Mouse (Mus musculus) spleen, adult 2 months (tissue): ENCODE measurements around the gene Tnfsf13. TPM values are rescaled to one million over a fixed set of nuclear protein-coding genes. Genes with fewer than 3 reads are reported as not detected.
A peak's percentile ranks its signal among the peaks of the same experiment; 100 is the strongest.

ENCODE experiments used
- DNase-seq, 2 experiments: peaks; one replicate each; pipeline versions ENCODE4 v3.0.0 to v3.0.0-alpha.2; 2012 to 2021; ENCODE audit warnings: low spot score in 2 of 2, low read depth in 1 of 2
- H3K27ac ChIP-seq: fragments of 200-500 bp; 2 replicates; pipeline ENCODE4 v1.5.1; 2012; ENCODE audit warnings: low read length, inconsistent platforms; ENCODE audit not compliant: insufficient read depth
- H3K27me3 ChIP-seq: fragments of 200-500 bp; 2 replicates; pipeline ENCODE4 v1.6.1; 2012; ENCODE audit warnings: mild to moderate bottlenecking, moderate library complexity, low read length, inconsistent platforms; ENCODE audit not compliant: control insufficient read depth, insufficient read depth
- H3K36me3 ChIP-seq: fragments of 200-500 bp; 2 replicates; pipeline ENCODE4 v1.6.1; 2012; ENCODE audit warnings: mild to moderate bottlenecking, low read length, inconsistent platforms; ENCODE audit not compliant: control insufficient read depth, insufficient read depth
- H3K4me1 ChIP-seq: fragments of 200-500 bp; 2 replicates; pipeline ENCODE4 v1.6.1; 2011; ENCODE audit warnings: inconsistent platforms; ENCODE audit not compliant: control insufficient read depth, insufficient read depth, insufficient read length
- H3K4me3 ChIP-seq: fragments of 200-500 bp; 2 replicates; pipeline ENCODE4 v1.5.1; 2011; ENCODE audit warnings: mild to moderate bottlenecking, inconsistent platforms; ENCODE audit not compliant: insufficient read depth, insufficient read length; ENCODE audit errors: extremely low read depth
- CTCF ChIP-seq: fragments of 200-500 bp; IDR thresholded peaks from 2 replicates; pipeline ENCODE4 v1.5.1; 2011; ENCODE audit warnings: mild to moderate bottlenecking, inconsistent platforms; ENCODE audit not compliant: insufficient read depth, insufficient read length, insufficient replicate concordance; ENCODE audit errors: extremely low read depth
- POLR2A ChIP-seq: fragments of 200-500 bp; IDR thresholded peaks from 2 replicates; pipeline ENCODE4 v1.6.1; 2011; ENCODE audit warnings: low read depth, low read length, inconsistent platforms
- WGBS: fragments of 180-500 bp; shearing (Covaris S2); methylation state at CpG from one replicate; pipeline ENCODE4 v1.1.7; 2018; 5-methylcytosine and 5-hydroxymethylcytosine counted together
- polyA plus RNA-seq: library from polyadenylated mRNA; depleted of rRNA; stranded (reverse); fragments of >200 nt; gene quantifications from 2 replicates; pipeline ENCODE4 v1.2.3, GENCODE M21; 2012

The Tnfsf13 gene
- polyA plus RNA-seq, 1 experiment: 4.6 TPM

DNA sequence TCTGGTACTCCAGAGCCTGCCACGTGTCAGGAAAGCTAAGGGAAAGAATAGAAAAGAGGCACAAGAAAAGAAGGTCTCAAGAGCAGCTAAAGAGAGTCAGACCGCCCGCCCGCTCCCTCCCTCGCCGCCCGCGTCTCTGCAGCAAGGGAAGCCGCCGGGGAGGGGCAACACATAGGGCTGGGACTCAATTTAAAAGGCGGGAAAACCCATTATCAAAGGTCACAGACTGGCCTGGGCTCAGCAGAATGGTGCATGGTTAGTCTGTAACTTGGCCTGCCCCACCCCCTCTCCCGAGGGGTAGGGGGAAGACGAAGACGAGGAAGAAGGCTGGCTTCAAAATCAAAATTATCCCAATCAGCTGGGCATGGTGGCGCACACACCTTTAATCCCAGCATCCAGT, 33.1 kb upstream of the Tnfsf13 start:
- Histone ChIP-seq H3K36me3 (no peaks in the 10 kb centered on the region), H3K4me3 (no peak overlapping the region), H3K27me3 (no peaks in the 10 kb centered on the region), H3K27ac (no peak overlapping the region), H3K4me1 (no peaks in the 10 kb centered on the region)
- 71% methylated on average over 15 of the region's 15 CpGs for WGBS
- no peak for DNase-seq
- TF ChIP-seq POLR2A (no peak), CTCF (no peak)

DNA sequence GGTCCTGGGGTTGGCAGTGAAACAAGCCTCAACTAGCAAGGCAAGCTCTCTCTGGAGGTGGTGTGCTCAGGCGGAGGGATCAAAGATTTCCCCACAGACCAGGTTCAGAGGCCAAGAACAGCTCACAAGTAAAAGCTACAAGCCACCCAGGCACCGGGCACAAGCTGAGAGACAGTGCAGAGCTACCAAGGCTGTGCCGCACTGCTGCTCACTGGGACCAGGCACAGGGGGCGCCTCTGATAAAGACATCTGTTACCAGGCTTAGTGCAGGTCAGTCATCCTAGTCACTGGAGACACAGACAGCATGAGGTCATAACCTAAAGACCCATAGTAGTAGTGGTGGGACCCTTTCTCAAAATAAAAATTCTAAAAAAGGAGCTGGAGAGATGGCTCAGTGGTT, 31.4 kb upstream of the Tnfsf13 start:
- no peaks in the 10 kb centered on the region for H3K36me3 ChIP-seq
- 86% methylated on average over 4 of the region's 4 CpGs for WGBS
- no peak overlapping the region for H3K27ac ChIP-seq
- H3K4me3 ChIP-seq: no peak overlapping the region
- H3K27me3 ChIP-seq: no peaks in the 10 kb centered on the region
- DNase-seq: no peak
- no peaks in the 10 kb centered on the region for H3K4me1 ChIP-seq
- no peak for TF ChIP-seq CTCF
- TF ChIP-seq POLR2A: no peak

DNA sequence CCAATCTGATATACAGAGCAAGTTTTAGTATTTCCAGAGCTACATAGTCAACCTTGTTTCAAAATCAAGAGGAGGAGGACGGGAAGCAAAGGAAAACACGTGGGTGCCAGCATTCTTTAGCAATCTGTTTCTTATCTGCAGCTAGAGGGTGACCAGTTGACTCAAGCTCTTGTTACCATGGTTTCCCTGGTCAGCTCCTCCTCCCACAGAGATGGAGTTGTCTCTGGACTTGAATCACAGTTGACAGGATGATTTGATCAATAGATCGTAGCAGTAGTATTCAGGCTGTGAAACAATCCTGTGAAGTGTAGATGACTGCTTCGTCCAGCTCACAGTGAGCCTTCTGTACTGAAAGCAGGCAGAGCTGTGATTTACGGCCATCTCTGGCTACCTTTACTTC, 30.3 kb upstream of the Tnfsf13 start:
- no peak overlapping the region for H3K4me3 ChIP-seq
- 47% methylated on average over 5 of the region's 5 CpGs for WGBS

DNA sequence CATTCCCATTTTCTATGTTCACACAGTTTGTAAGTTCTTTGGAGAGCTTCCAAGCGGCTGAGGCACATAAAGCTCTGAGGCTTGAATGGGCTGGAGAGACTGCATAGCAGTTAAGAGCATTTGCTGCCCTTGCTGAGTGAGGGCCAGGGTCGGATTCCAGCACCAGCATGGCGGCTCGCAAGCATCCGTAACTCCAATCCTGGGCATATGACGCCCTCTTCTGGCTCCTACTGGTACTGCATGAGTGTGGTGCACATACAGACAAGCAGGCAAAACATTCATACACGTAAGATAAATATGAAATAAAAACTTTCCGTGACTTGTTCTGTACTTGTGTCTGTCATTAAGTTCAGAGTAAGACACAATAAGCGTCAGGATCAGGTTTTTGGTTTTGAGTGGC, 29.9 kb upstream of the Tnfsf13 start:
- no peak overlapping the region for H3K27ac ChIP-seq
- DNase-seq: no peak
- no peaks in the 10 kb centered on the region for H3K27me3 ChIP-seq
- H3K36me3 ChIP-seq: no peaks in the 10 kb centered on the region
- H3K4me3 ChIP-seq: no peak overlapping the region
- H3K4me1 ChIP-seq: no peaks in the 10 kb centered on the region
- TF ChIP-seq CTCF (peak; percentile 22; the same call in 1 of the 2 replicates), POLR2A (no peak)
- WGBS: 80% methylated on average over 9 of the region's 9 CpGs

More for the DNA sequence above, 30.3 kb upstream of the Tnfsf13 start:
- H3K36me3 ChIP-seq: no peaks in the 10 kb centered on the region
- H3K27me3 ChIP-seq: no peaks in the 10 kb centered on the region
- H3K4me1 ChIP-seq: no peaks in the 10 kb centered on the region
- TF ChIP-seq CTCF: no peak
- DNase-seq: no peak
- H3K27ac ChIP-seq: no peak overlapping the region

DNA sequence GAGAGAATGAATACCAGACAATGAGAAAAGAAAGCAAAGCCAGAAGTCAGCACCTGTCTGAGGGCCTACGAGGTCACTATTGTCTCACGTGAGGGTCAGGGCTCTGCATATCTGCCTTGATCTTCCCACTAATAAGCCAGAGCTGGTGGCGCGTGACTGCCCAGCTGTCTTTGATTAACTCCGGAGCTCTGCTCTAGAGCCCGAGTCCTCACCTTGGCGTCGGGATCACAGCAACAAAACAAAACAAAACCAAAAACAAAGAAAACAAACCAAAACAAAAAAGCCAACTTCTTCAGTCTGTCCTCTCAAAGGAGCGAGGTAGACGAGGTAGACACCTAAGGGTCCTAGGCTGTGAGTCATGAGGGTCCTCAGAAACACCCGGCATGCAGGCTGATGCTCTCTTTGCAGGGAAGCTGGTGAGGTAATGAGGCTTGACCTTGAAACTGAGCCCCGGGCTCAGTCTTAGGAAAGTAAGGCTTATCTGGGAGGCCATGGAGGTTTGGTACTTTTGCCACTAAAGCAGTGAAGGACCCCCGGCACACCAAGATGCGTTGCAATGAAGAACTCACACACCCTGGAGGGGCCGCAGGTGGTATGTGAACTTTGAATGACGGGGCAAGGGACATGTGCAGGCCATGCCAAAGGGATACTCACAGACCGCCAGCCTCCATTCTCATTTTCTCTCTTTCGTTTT, 29.2 kb upstream of the Tnfsf13 start:
- no peak for DNase-seq
- Histone ChIP-seq H3K4me1 (no peaks in the 10 kb centered on the region), H3K4me3 (no peak overlapping the region), H3K27ac (no peak overlapping the region), H3K36me3 (no peaks in the 10 kb centered on the region), H3K27me3 (no peaks in the 10 kb centered on the region)
- TF ChIP-seq CTCF (no peak), POLR2A (no peak)
- 93% methylated on average over 18 of the region's 18 CpGs for WGBS

DNA sequence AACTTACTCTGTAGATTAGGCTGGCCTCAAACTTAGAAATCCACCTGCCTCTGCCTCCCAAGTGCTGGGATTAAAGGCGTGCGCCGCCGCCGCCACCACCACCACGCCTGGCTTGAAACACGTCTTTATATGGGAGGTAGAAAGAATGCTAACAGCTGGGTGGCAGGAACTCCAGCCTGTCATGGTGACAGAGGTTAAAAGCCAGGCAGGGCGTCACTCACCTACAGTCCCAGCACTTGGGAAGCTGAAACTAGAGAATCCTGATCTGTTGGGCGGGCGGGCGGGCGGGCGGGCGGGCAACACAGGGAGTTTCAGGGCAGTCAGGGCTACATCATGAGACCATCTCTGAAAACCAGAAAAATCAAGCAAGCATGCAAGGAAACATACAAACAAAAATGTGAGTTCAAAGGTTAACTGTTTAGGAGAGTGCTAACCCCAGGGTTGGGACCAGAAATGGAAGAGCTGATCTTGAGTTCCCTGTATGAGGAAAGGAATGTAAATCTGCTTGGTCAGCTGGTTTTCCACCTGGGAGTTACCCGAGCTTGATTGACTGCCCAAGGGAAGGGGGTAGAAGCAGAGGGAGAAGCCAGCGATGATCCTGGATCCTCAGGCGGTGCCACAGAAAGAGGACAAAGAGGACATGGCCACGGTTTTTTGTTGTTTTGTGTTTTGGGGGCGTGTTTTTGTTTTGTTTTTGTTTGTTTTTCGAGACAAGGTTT, 27.5 kb upstream of the Tnfsf13 start:
- Histone ChIP-seq H3K36me3 (no peaks in the 10 kb centered on the region), H3K4me1 (no peaks in the 10 kb centered on the region), H3K27me3 (no peaks in the 10 kb centered on the region), H3K4me3 (no peak overlapping the region), H3K27ac (no peak overlapping the region)
- TF ChIP-seq CTCF (no peak), POLR2A (no peak)
- 94% methylated on average over 20 of the region's 20 CpGs for WGBS
- DNase-seq: no peak

DNA sequence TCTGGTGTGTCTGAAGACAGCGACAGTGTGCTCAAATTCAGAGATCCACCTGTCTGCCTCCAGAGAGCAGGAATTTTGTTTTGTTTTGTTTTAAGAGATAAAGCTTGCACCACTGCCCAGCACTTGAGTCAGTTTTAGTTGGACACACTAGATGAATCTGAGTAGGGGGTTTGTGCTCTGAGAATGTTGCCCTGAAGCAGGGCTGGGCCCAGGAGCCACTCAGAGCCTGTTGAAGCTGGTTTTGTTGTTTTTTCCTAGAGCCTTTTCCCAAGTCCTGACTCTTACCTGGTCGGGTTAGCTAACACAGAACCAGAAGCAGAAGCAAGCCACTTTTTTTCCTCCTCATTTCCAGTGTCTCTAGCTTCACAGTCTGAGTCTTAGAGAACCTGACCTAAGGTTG, 25.5 kb upstream of the Tnfsf13 start:
- no peak for TF ChIP-seq POLR2A
- no peak for TF ChIP-seq CTCF
- DNase-seq: no peak
- H3K4me1 ChIP-seq: no peaks in the 10 kb centered on the region
- 90% methylated on average over 2 of the region's 2 CpGs for WGBS
- no peaks in the 10 kb centered on the region for H3K36me3 ChIP-seq
- no peak overlapping the region for H3K27ac ChIP-seq
- no peaks in the 10 kb centered on the region for H3K27me3 ChIP-seq
- H3K4me3 ChIP-seq: no peak overlapping the region
